Mouse (Mus musculus): Measurements from ENCODE around the gene Ahdc1. TPM values are rescaled to one million over a fixed set of nuclear protein-coding genes. Genes with fewer than 3 reads are reported as not detected.
A peak's percentile ranks its signal among the peaks of the same experiment; 100 is the strongest.

Ahdc1 gene
- polyA plus RNA-seq, 1 experiment, result 21.7 TPM

DNA sequence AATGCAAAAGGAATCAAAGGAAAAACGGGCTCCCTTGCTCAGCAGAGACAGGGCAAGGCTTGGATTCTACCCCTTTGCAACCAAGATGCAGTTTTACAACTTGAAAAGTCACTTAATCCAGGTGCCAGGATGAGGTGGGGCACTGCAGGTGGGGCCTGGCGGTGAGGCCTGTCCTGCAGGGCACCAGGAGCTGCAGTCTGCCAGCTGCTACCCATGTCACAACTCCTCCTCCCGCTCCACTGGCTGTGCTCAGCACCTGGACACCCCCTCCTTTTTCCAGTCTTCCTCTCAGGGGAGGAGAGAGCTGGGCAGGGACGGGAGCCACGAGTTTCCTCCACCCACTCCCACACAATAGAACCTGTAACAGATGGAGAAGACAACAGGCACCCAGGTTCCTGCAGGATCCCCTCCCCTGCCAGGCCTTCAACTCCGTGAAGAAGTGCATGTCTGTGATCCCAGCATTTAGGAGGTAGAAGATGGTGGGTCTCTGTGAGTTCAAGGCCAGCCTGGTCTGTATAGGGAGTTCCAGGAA, 102.4 kb downstream of the Ahdc1 start:
- Histone ChIP-seq H3K4me3 (replicated peaks; ENCODE audit: control insufficient read depth, low read depth, low read length) (no peak overlapping the region), H3K27ac (ENCODE audit: control insufficient read depth, insufficient read depth, low read depth, low read length, poor library complexity) (no peak overlapping the region), H3K4me1 (ENCODE audit: control insufficient read depth, insufficient read depth, low read length) (no peaks in the 10 kb centered on the region)
- 57% methylated on average over 6 of the region's 6 CpGs for WGBS
- TF ChIP-seq CTCF (IDR thresholded peaks at IDR 0.05; ENCODE audit: control insufficient read depth, insufficient read depth, low read length), result no peak
- no peak for TF ChIP-seq POLR2A (IDR thresholded peaks at IDR 0.05; ENCODE audit: borderline replicate concordance, control insufficient read depth, low read depth, low read length)

DNA sequence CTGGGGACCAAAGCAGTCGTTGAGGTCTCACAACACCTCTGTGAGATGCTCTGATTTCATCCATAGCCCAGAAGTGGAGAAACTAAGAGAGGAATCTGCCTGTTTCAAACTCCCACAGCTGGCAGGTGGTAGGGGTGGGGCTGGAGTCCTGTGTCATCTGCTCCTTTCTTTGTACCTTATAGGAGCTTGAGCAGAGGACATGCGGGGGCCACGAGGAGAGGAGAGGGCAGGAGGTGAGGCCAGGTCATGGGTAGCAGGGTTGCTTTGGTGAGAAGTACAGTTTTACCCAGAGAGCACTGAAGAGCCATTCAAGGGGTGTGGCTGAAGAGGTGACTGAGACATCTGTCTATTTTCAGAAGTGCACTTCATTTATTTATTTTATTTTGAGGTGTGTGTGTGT, 103.7 kb downstream of the Ahdc1 start:
- Histone ChIP-seq H3K4me3 (replicated peaks; ENCODE audit: control insufficient read depth, low read depth, low read length) (no peak overlapping the region), H3K4me1 (ENCODE audit: control insufficient read depth, insufficient read depth, low read length) (no peaks in the 10 kb centered on the region), H3K27ac (ENCODE audit: control insufficient read depth, insufficient read depth, low read depth, low read length, poor library complexity) (no peak overlapping the region)
- no peak for TF ChIP-seq CTCF (IDR thresholded peaks at IDR 0.05; ENCODE audit: control insufficient read depth, insufficient read depth, low read length)
- TF ChIP-seq POLR2A (IDR thresholded peaks at IDR 0.05; ENCODE audit: borderline replicate concordance, control insufficient read depth, low read depth, low read length), result no peak
- 78% methylated on average over 3 of the region's 3 CpGs for WGBS

DNA sequence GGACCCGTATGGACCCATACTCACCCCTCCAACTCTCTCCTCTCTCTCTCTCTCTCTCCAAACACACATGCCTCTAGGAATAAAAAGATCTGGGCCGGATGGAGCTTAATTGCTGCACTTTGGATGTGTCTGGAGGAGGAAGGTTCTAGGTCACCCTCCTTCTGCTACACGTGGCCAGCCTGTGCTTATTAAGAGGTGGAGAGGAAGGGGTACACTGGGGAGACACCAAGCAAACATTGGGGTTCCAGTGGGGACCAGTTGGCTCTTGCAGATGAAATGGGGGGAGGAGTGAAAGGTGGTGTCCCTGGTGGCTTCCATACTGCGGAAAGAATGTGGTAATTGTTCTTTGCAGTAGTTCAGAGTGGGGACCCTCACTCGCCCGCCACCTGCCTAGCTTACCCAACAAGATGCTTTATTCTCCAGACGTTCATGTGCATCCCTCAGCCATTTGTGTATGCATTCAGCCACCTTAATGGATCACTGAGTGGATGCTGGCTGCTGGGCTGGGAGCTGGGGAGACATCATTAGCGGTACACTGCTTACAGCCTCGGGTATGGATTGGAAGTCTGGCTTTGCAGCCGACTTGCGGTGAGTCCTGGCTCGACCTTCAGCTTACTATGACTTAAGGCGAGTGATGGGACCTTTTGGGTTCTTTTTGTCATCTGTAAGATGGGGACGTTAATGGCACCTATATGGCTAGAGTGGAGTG, 104.8 kb downstream of the Ahdc1 start:
- TF ChIP-seq CTCF (IDR thresholded peaks at IDR 0.05; ENCODE audit: control insufficient read depth, insufficient read depth, low read length) (no peak), POLR2A (IDR thresholded peaks at IDR 0.05; ENCODE audit: borderline replicate concordance, control insufficient read depth, low read depth, low read length) (no peak)
- H3K4me1 ChIP-seq (ENCODE audit: control insufficient read depth, insufficient read depth, low read length), result no peaks in the 10 kb centered on the region
- H3K27ac ChIP-seq (ENCODE audit: control insufficient read depth, insufficient read depth, low read depth, low read length, poor library complexity), result no peak overlapping the region
- 84% methylated on average over 14 of the region's 14 CpGs for WGBS
- H3K4me3 ChIP-seq (replicated peaks; ENCODE audit: control insufficient read depth, low read depth, low read length), result no peak overlapping the region

DNA sequence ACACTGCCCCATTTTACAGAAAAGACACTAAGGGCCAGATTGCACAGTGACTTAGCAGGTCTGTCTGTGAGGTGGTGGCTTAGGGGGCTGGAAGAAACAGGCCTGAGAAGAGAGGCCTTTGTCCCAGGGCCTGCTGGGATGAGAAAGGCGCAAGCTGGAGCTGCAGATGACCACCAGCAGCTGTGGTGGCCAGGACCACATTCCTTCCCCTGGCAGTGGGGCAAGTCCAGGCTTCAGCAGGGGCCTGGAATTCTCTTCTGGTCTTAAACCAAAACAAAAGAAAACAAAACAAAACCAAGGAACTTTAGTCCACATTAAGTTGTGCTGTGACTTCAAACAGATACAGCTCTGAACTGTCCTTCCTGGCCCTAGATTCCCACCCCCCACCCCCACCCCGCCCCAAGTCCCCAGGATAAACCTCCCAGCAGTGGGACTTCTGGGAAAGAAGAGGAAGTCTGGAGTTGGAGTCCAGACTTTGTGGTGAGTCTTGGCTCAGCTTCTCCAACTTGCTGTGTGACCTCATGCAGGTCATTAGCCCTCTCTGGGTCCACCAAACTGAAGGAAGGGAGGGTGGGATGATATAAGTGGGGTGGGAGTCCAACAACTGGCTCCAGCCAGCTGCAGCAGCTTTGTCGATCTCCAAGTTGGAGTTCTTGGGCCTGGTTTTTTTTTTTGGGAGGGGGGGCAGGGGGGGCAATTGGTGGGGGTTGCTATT, 105.9 kb downstream of the Ahdc1 start:
- WGBS, result 79% methylated on average over 3 of the region's 3 CpGs
- H3K27ac ChIP-seq (ENCODE audit: control insufficient read depth, insufficient read depth, low read depth, low read length, poor library complexity), result peak overlapping the region; percentile 14; the same call in 1 of the 2 replicates
- H3K4me1 ChIP-seq (ENCODE audit: control insufficient read depth, insufficient read depth, low read length), result no peaks in the 10 kb centered on the region
- H3K4me3 ChIP-seq (replicated peaks; ENCODE audit: control insufficient read depth, low read depth, low read length), result no peak overlapping the region
- TF ChIP-seq CTCF (IDR thresholded peaks at IDR 0.05; ENCODE audit: control insufficient read depth, insufficient read depth, low read length) (no peak), POLR2A (IDR thresholded peaks at IDR 0.05; ENCODE audit: borderline replicate concordance, control insufficient read depth, low read depth, low read length) (no peak)

DNA sequence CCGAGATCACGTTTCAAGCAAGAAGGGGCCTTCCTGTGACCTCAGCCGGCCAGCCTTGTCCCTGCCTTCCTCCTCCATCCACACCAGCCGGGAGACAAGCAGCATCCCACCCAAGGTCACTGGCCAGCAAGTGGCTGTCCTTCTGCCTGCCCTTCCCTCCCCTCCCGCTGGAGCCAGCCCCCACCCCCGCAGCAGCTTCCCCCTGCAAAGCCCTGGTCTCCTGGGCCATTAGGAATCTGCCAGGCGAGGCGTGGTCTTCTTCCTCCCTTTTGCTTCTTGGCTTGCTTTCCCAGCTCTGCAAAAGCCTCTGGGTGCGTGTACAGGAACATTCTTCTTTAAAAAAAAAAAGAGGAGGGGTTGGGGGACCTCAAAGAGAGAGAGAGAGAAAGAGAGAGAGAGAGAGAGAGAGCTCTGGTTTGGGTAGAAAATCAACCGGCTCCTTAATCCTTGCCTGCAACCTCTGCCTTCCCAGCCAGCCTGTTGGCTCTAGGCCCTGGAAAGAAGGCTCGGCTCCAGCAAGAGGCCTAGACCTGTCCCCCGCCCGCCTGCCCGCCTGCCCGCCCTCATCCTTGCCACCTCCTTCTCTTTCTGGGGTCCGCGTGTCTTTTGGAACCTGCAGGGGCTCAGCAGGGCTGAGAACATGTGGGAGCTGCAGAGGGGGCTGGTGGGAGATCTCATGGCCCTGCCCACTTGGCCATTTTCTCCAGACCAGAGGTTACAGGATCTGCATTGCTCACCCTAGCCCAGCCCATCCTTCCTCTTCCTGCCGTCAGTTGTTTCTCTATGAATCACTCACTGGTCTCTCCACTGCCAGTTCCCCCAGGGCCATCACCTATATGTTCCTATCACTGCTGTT, 106.7 kb downstream of the Ahdc1 start:
- 38% methylated on average over 18 of the region's 18 CpGs for WGBS
- H3K27ac ChIP-seq (ENCODE audit: control insufficient read depth, insufficient read depth, low read depth, low read length, poor library complexity), result peak overlapping the region; percentile 72
- TF ChIP-seq CTCF (IDR thresholded peaks at IDR 0.05; ENCODE audit: control insufficient read depth, insufficient read depth, low read length) (no peak), POLR2A (IDR thresholded peaks at IDR 0.05; ENCODE audit: borderline replicate concordance, control insufficient read depth, low read depth, low read length) (no peak)
- no peak overlapping the region for H3K4me3 ChIP-seq (replicated peaks; ENCODE audit: control insufficient read depth, low read depth, low read length)
- H3K4me1 ChIP-seq (ENCODE audit: control insufficient read depth, insufficient read depth, low read length), result no peaks in the 10 kb centered on the region

DNA sequence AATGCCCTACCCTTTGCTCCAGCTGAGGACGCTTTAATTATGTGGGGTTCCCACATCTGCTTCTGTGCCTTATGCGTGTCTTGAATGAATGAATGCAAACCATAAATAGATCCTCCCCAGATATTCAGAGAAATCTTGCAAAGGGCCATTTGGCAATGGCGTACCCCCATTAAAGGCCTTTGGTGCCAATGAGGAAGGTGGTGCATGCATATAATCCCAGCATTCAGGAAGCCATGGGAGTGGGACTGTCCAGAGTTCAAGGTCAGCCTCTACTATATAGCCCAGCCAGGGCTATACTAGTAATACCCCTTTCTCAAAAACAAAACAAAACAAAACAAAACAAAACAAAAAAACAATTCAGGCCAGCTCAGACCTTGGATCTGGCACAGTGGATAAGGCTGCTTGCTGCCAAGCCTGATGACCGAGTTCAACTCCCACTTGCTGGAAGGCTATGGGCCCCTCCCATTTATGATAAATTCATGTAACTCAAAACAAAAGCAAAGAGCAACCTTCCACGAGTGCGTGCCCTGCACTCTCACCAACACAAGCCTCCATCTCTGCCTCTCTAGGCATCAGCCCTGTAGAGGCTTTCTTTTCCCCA, 107.8 kb downstream of the Ahdc1 start:
- H3K4me3 ChIP-seq (replicated peaks; ENCODE audit: control insufficient read depth, low read depth, low read length), result no peak overlapping the region
- no peak overlapping the region for H3K27ac ChIP-seq (ENCODE audit: control insufficient read depth, insufficient read depth, low read depth, low read length, poor library complexity)
- H3K4me1 ChIP-seq (ENCODE audit: control insufficient read depth, insufficient read depth, low read length), result no peaks in the 10 kb centered on the region
- TF ChIP-seq CTCF (IDR thresholded peaks at IDR 0.05; ENCODE audit: control insufficient read depth, insufficient read depth, low read length) (no peak), POLR2A (IDR thresholded peaks at IDR 0.05; ENCODE audit: borderline replicate concordance, control insufficient read depth, low read depth, low read length) (no peak)
- 79% methylated on average over 6 of the region's 6 CpGs for WGBS

DNA sequence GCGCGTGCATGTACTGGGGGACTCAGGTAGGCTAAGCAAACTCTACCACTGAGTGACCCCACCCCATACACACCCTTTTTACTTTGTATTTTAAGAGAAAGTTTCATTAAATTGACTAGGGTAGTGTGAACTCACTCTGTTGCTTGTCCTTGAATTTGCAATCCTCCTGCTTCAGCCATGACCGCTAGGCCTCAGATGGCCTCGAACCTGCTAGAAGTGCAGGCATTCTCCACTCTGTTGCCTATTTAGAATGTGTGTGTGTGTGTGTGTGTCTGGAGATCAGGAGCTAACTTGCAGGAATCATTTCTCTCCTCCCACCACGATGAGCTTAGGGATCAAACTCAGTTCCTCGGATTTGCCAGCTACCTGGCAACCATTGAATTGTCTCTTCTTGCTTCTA, 108.5 kb downstream of the Ahdc1 start:
- 90% methylated on average over 6 of the region's 6 CpGs for WGBS
- Histone ChIP-seq H3K4me3 (replicated peaks; ENCODE audit: control insufficient read depth, low read depth, low read length) (no peak overlapping the region), H3K4me1 (ENCODE audit: control insufficient read depth, insufficient read depth, low read length) (no peaks in the 10 kb centered on the region), H3K27ac (ENCODE audit: control insufficient read depth, insufficient read depth, low read depth, low read length, poor library complexity) (no peak overlapping the region)
- TF ChIP-seq CTCF (IDR thresholded peaks at IDR 0.05; ENCODE audit: control insufficient read depth, insufficient read depth, low read length), result no peak
- TF ChIP-seq POLR2A (IDR thresholded peaks at IDR 0.05; ENCODE audit: borderline replicate concordance, control insufficient read depth, low read depth, low read length), result no peak
